In genomic region chr10:42127865-42128419, GRCm38 (mm10) we compare ENCODE assay signal across 22 mouse cellular contexts.
DNase-seq lines count a peak whose midpoint lies in the region; ATAC-seq and TF ChIP-seq lines count a peak whose summit lies in the region.
"Had no signal": no experiment of that assay in that cellular context is flagged by ENCODE, and none has a peak within 500 bp of the region (broad histone marks: within the 10 kb centered on the region; RNA-seq: fewer than 3 reads in every experiment).

No protein-coding gene starts in this region.

- no peak overlapping the region for H3K4me3 ChIP-seq in kidney, adult 2 months (ENCODE audit: insufficient read depth, low read depth, low read length)
- H3K4me3 ChIP-seq in layer of hippocampus, adult 2 months, result no peak overlapping the region
- H3K4me3 ChIP-seq: embryonic facial prominence, embryonic 13.5 days; gastrocnemius, adult 2 months; heart, embryonic 12.5 days; left cerebral cortex, adult 2 months; megakaryocyte, embryonic 14.5 days; myocyte had no signal

- CTCF ChIA-PET in Patski (lab: Charles Lee), result interaction anchor here (0.8 to 1.4 kb wide), 4 partner anchors 12 to 56 kb away, joined by 3 to 6 read pairs (median 3); no protein-coding TSS in a partner anchor

- no peaks in the 10 kb centered on the region for H3K4me1 ChIP-seq in kidney, adult 2 months (ENCODE audit: control insufficient read depth, insufficient read depth, low read length)

- H3K36me3 ChIP-seq in kidney, adult 2 months (ENCODE audit: control insufficient read depth, insufficient read depth, low read length), result no peaks in the 10 kb centered on the region
- H3K36me3 ChIP-seq: embryonic facial prominence, embryonic 13.5 days; heart, embryonic 12.5 days had no signal

- WGBS in kidney, adult 2 months, result 63% methylated on average over 14 of the region's 14 CpGs

- DNase-seq in kidney, adult 2 months, result peak; percentile 59
- DNase-seq in kidney, adult 9 months, result no peak
- peak; percentile 92 for DNase-seq in Patski (ENCODE audit: low read depth, low spot score)
- peak; percentile 49 for DNase-seq in kidney, postnatal 36 days
- DNase-seq in lung, postnatal 36 days, result peak; percentile 74
- no peak for DNase-seq in layer of hippocampus, adult 18-20 months (ENCODE audit: low spot score in 2 of 2)
- no peak for DNase-seq in layer of hippocampus, adult 2 months (ENCODE audit: low spot score in 2 of 2)
- DNase-seq in cerebellum, adult 11 months, result no peak
- DNase-seq: cerebellum, adult 9-10 months; gastrocnemius, adult 2 months; heart, adult 11 months; left cerebral cortex, postnatal 4 days; liver; liver, postnatal 0 days; midbrain, embryonic 14.5 days had no signal

- TF ChIP-seq POLR2A in kidney, adult 2 months (IDR thresholded peaks at IDR 0.05; ENCODE audit: low read depth, low read length), result no peak

- no peak overlapping the region for H3K27ac ChIP-seq in kidney, adult 2 months (ENCODE audit: insufficient read depth, low read depth, low read length)
- no peak overlapping the region for H3K27ac ChIP-seq in layer of hippocampus, adult 2 months
- H3K27ac ChIP-seq: embryonic facial prominence, embryonic 13.5 days; gastrocnemius, adult 2 months; hindbrain, embryonic 14.5 days; left cerebral cortex, adult 2 months had no signal

- H3K27me3 ChIP-seq in kidney, adult 2 months (replicated peaks; ENCODE audit: control insufficient read depth, insufficient read depth, low read length), result no peaks in the 10 kb centered on the region
- no peaks in the 10 kb centered on the region for H3K27me3 ChIP-seq in Patski
- H3K27me3 ChIP-seq: embryonic facial prominence, embryonic 13.5 days; heart, embryonic 12.5 days; megakaryocyte, embryonic 14.5 days had no signal

- in situ Hi-C loops in Patski (cut with MboI; ENCODE audit: low pct_unique_long_range_greater_than_20kb), result no loop called here

- TF ChIP-seq CTCF in kidney, adult 2 months (conservative IDR thresholded peaks at IDR 0.05; ENCODE audit: insufficient read depth, insufficient read length, low read depth, low read length), result no peak
- TF ChIP-seq CTCF in Patski (IDR thresholded peaks at IDR 0.05), result no peak
- TF ChIP-seq CTCF in layer of hippocampus, adult 2 months (conservative IDR thresholded peaks at IDR 0.05), result no peak

- POLR2A ChIA-PET in Patski (lab: Charles Lee), result no interaction called here

- ATAC-seq in Patski, result peak; percentile 83
- ATAC-seq: CD4-positive, CD25-positive, alpha-beta regulatory T cell, adult 4 months; liver, postnatal 0 days had no signal

Comparison
In these comparisons a context has a peak if more than half of its experiments do, and no peak if none do; other contexts are left out.
1. DNase-seq: peak in kidney, adult 2 months (single experiment), Patski (single experiment), kidney, postnatal 36 days (2 of 2) and lung, postnatal 36 days (single experiment); none in kidney, adult 9 months (single experiment), layer of hippocampus, adult 18-20 months (0 of 2), layer of hippocampus, adult 2 months (0 of 2) and cerebellum, adult 11 months (single experiment).